Mouse (Mus musculus): ENCODE measurements around the gene Pan3.

DNA sequence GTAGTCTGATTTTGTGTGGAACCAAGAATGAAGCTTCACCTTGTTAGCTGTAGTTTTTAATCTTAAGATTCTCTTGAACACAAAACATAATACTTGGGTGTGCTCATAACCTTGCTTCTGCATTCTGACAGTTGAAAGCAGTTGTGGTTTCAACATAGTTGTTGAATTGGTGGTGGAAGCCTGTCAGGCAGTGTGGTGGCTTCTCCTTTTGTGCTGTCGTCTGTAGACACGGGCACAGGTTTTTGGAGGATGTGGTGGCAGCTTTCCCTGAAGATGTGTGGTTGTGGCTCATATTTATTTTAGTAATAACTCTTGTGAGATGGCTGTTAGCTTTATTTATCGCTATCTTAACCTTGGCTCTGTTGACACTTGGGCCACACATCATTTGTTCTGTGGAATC, 97.8 kb downstream of the Pan3 start:
- TF ChIP-seq CTCF (IDR thresholded peaks at IDR 0.05; ENCODE audit: low read depth, low read length) (no peak), POLR2A (IDR thresholded peaks at IDR 0.05; ENCODE audit: insufficient read depth, low read length) (no peak)
